Mouse (Mus musculus): Measurements from ENCODE around the gene Mta3.

DNA sequence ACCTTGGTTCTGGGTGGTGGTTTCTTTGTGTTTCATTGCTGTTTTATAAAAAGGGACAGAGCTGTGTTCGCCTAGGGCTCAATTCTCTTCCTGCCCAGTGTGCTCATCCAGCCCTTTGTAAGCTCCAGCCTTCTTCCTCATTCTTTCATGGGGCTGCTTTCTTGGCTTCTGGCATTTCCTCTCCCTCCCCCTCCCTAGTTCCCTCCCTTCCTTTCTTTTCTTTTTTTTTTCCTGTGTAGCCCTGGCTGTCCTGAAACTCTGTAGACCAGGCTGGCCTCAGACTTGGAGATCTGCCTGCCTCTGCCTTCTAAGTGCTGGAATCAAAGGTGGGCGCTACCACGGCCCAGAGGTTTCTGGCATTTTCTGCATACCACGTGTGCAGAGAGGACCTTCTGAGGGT lies 21.7 kb downstream of the Mta3 start:
- TF ChIP-seq POLR2A (IDR thresholded peaks at IDR 0.05; ENCODE audit: low read depth, low read length) (no peak), CTCF (conservative IDR thresholded peaks at IDR 0.05; ENCODE audit: insufficient read depth, insufficient read length, low read depth, low read length) (no peak)

All from kidney, adult 2 months (tissue).